ENCODE assay signal across 8 mouse cellular contexts in the genomic region with DNA sequence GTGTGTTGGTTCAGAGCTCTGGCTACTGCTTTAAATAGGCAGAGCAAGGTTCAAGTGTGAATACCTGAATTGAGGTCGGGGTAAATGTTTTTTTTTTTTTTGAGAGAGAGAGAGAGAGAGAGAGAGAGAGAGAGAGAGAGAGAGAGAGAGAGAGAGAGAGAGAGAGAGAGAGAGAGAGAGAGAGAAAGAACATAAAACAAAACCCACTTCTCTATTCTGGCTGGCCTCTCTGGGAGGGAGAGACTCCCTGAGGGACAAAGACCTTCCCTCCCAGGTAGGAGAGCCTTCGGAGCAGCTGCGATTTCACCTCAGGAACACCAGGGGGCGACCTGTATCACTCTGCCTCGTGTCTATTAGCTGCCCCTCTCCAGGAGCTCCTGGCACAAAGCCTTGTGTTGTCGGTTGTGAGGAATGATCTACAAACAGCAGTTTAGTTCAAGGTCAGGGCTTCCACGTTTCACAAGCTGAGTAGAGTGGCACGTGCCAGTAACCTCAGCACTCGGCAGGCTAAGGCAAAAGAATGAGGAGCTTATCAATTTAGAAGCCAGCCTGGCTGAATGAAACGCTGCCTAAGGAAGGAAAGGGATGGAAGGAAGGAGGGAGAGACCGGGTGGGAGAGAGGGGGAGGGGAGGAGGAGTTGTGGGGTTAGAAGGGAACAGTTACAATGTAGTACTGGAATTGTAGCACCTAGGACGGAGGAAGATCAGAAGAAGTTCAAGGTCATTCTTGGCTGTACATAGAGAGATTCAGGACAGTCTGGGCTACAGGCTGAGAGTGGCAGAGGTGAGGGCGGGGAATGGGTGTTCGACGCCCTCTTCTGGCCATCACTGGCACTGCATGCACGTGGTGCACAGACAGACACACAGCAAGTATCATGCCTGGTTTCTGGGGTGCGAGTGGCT. TPM values are rescaled to one million over a fixed set of nuclear protein-coding genes. Genes with fewer than 3 reads are reported as not detected.
A peak's percentile ranks its signal among the peaks of the same experiment; 100 is the strongest.
DNase-seq lines count a peak whose midpoint lies in the region; ATAC-seq lines count a peak whose summit lies in the region.

No protein-coding gene starts in this region.

- 0 out of 2 replicates have a peak overlapping the region, but pooled peaks have one; percentile 19 for H3K9ac ChIP-seq in forebrain, embryonic 15.5 days (replicated peaks)
- no peak overlapping the region for H3K9ac ChIP-seq in lung, embryonic 15.5 days

- no peaks in the 10 kb centered on the region for H3K9me3 ChIP-seq in forebrain, embryonic 15.5 days
- H3K9me3 ChIP-seq in lung, embryonic 15.5 days = no peaks in the 10 kb centered on the region

- peak overlapping the region; percentile 40 for H3K4me2 ChIP-seq in forebrain, embryonic 15.5 days (replicated peaks)
- H3K4me2 ChIP-seq in lung, embryonic 15.5 days = peak overlapping the region; percentile 47

- peaks cover 7% of the 10 kb centered on the region; the same call in 1 of the 2 replicates for H3K4me1 ChIP-seq in forebrain, embryonic 15.5 days
- H3K4me1 ChIP-seq in lung, embryonic 15.5 days = peaks cover 16% of the 10 kb centered on the region

- H3K27me3 ChIP-seq in forebrain, embryonic 15.5 days = no peaks in the 10 kb centered on the region
- H3K27me3 ChIP-seq in lung, embryonic 15.5 days = no peaks in the 10 kb centered on the region

- peak overlapping the region; percentile 30 for H3K4me3 ChIP-seq in forebrain, embryonic 15.5 days
- H3K4me3 ChIP-seq in lung, embryonic 15.5 days = peak overlapping the region; percentile 15; the same call in 1 of the 2 replicates

- H3K36me3 ChIP-seq in forebrain, embryonic 15.5 days = no peaks in the 10 kb centered on the region
- no peaks in the 10 kb centered on the region for H3K36me3 ChIP-seq in lung, embryonic 15.5 days

- peak; percentile 86 for DNase-seq in MEL-GATA-1-ER (ENCODE audit: extremely low read depth, low read depth)
- peak; percentile 54 for DNase-seq in cerebellum, adult 11-12 months
- peak; percentile 90 for DNase-seq in heart, postnatal 4 days
- peak; percentile 53 to 63 for DNase-seq in layer of hippocampus, adult 8-10 months (ENCODE audit: low spot score in 2 of 2)
- peak; percentile 92 for DNase-seq in ovary, adult 18-20 months (ENCODE audit: low spot score)
- DNase-seq in thymus, postnatal 0 days (ENCODE audit: low spot score) = peak; percentile 72

- 12% methylated on average over 17 of the region's 17 CpGs for WGBS in forebrain, embryonic 15.5 days
- 8% methylated on average over 17 of the region's 17 CpGs for WGBS in lung, embryonic 15.5 days

- ATAC-seq in forebrain, embryonic 15.5 days (replicated peaks) = peak; percentile 68
- peak; percentile 47; the same call in 1 of the 2 replicates for ATAC-seq in lung, embryonic 15.5 days (ENCODE audit: borderline replicate concordance, extremely low read depth, low FRiP score, low TSS enrichment)

- H3K27ac ChIP-seq in forebrain, embryonic 15.5 days (replicated peaks) = peak overlapping the region; percentile 71
- peak overlapping the region; percentile 65 for H3K27ac ChIP-seq in lung, embryonic 15.5 days

RNA-seq across cellular contexts. Expression of gene Nrsn2, which starts 12.9 kb away (rescaled TPM):
- 13.5 and 13.6 TPM in 2 replicates for polyA plus RNA-seq in forebrain, embryonic 15.5 days (2015; fragmentation: Nextera tagmentation; extraction: Ambion mirVana)
- not detected for total RNA-seq in heart, postnatal 4 days (2021)
- 100 to 1,000 TPM in 2 of 4 experiments, 10 to 100 TPM in 2; 90.3 to 104 (median 96.4) TPM for total RNA-seq in layer of hippocampus, adult 8-10 months (2022)
- polyA plus RNA-seq in lung, embryonic 15.5 days (2015; fragmentation: Nextera tagmentation; extraction: Ambion mirVana) = 0.14 and 0.36 TPM in 2 replicates
- polyA plus RNA-seq in thymus, postnatal 0 days (2015; fragmentation: Nextera tagmentation; extraction: Ambion mirVana) = not detected in 2 replicates

RNA-seq across cellular contexts. Expression of gene Trib3, which starts 19.7 kb away (rescaled TPM):
- 0.55 and 0.85 TPM in 2 replicates for polyA plus RNA-seq in forebrain, embryonic 15.5 days (2015; fragmentation: Nextera tagmentation; extraction: Ambion mirVana)
- total RNA-seq in heart, postnatal 4 days (2021) = 1 to 10 TPM; 2.9 TPM
- total RNA-seq in layer of hippocampus, adult 8-10 months (2022) = 1 to 10 TPM; 1.2 to 2.4 (median 1.4) TPM
- 4.1 and 5.0 TPM in 2 replicates for polyA plus RNA-seq in lung, embryonic 15.5 days (2015; fragmentation: Nextera tagmentation; extraction: Ambion mirVana)
- polyA plus RNA-seq in thymus, postnatal 0 days (2015; fragmentation: Nextera tagmentation; extraction: Ambion mirVana) = 1.4 and 1.6 TPM in 2 replicates

RNA-seq across cellular contexts. Expression of gene Rbck1, which starts 31.0 kb away (rescaled TPM):
- 102 and 105 TPM in 2 replicates for polyA plus RNA-seq in forebrain, embryonic 15.5 days (2015; fragmentation: Nextera tagmentation; extraction: Ambion mirVana)
- total RNA-seq in heart, postnatal 4 days (2021) = 10 to 100 TPM; 70.5 to 75.6 TPM
- 100 to 1,000 TPM; 108 to 121 (median 111) TPM for total RNA-seq in layer of hippocampus, adult 8-10 months (2022)
- 89.7 and 94.4 TPM in 2 replicates for polyA plus RNA-seq in lung, embryonic 15.5 days (2015; fragmentation: Nextera tagmentation; extraction: Ambion mirVana)
- polyA plus RNA-seq in thymus, postnatal 0 days (2015; fragmentation: Nextera tagmentation; extraction: Ambion mirVana) = 131 and 138 TPM in 2 replicates

RNA-seq across cellular contexts. Expression of gene Sox12, which starts 34.4 kb away (rescaled TPM):
- polyA plus RNA-seq in forebrain, embryonic 15.5 days (2015; fragmentation: Nextera tagmentation; extraction: Ambion mirVana) = 17.7 and 18.3 TPM in 2 replicates
- total RNA-seq in heart, postnatal 4 days (2021) = 10 to 100 TPM; 42.3 to 42.6 TPM
- 10 to 100 TPM; 13.7 to 17.3 (median 16.5) TPM for total RNA-seq in layer of hippocampus, adult 8-10 months (2022)
- polyA plus RNA-seq in lung, embryonic 15.5 days (2015; fragmentation: Nextera tagmentation; extraction: Ambion mirVana) = 10.5 and 11.3 TPM in 2 replicates
- polyA plus RNA-seq in thymus, postnatal 0 days (2015; fragmentation: Nextera tagmentation; extraction: Ambion mirVana) = 0.91 and 1.2 TPM in 2 replicates

RNA-seq across cellular contexts. Expression of gene Zcchc3, which starts 51.3 kb away (rescaled TPM):
- polyA plus RNA-seq in forebrain, embryonic 15.5 days (2015; fragmentation: Nextera tagmentation; extraction: Ambion mirVana) = 18.7 TPM in 2 replicates
- 10 to 100 TPM; 24.9 to 27.4 TPM for total RNA-seq in heart, postnatal 4 days (2021)
- total RNA-seq in layer of hippocampus, adult 8-10 months (2022) = 10 to 100 TPM in 2 of 4 experiments, 1 to 10 TPM in 2; 9.1 to 10.4 (median 9.9) TPM
- 37.7 and 40.5 TPM in 2 replicates for polyA plus RNA-seq in lung, embryonic 15.5 days (2015; fragmentation: Nextera tagmentation; extraction: Ambion mirVana)
- polyA plus RNA-seq in thymus, postnatal 0 days (2015; fragmentation: Nextera tagmentation; extraction: Ambion mirVana) = 7.2 and 7.4 TPM in 2 replicates

Comparison
In these comparisons a context has a peak if more than half of its experiments do, and no peak if none do; other contexts are left out.
1. Peak in every context shown above with its lines: DNase-seq, ATAC-seq, H3K4me3 ChIP-seq and H3K27ac ChIP-seq.
2. RNA of gene Nrsn2, which starts 12.9 kb away (polyA plus RNA-seq): 13.5 to 13.6 TPM in forebrain, embryonic 15.5 days; 0.14 to 0.36 TPM in lung, embryonic 15.5 days and not detected in thymus, postnatal 0 days; every median in the first group is over 10 times any median in the second.